Comparison of ENCODE assay signal across 8 mouse cellular contexts in the genomic region with DNA sequence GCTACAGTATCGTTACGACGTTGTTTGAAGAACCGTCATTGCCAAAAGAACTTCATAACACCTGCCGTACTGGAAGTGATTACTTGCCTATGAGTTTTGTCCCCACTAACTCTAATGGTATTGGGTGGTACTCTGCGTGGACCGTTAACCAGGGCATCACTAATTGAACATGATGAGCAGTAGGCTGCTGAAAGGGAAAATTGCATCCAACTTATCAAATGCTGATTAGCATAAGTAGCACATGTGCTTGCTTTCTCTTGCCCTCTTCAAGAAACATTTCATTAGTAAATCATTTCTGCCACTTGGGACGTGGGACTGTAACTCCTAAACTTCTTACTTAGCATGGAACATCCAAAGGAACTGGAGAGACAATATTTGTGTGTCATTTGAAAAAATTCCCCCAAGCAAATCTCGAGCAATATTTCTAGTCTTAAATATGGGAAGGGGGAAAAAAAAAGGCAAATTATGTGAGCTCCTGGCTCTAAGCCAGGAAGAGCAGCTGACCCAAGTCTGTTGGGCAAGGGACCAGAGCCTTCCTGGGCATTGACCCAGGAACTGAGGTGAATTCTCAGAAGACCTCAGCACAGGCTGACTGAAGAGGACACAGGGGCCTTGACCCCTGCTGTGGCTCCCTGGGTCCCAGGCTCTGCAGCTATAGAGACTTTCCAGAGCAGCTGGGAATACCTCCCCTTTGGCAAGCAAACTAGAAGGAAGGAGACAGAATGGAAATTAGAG. TPM values are rescaled to one million over a fixed set of nuclear protein-coding genes. Genes with fewer than 3 reads are reported as not detected.
DNase-seq lines count a peak whose midpoint lies in the region; ATAC-seq lines count a peak whose summit lies in the region.

No protein-coding gene starts in this region.

- 81% methylated on average over 9 of the region's 9 CpGs for WGBS in heart, embryonic 12.5 days

- no peak overlapping the region for H3K9ac ChIP-seq in heart, embryonic 12.5 days

- intact Hi-C loops in heart, postnatal 10 days (cut with DNase I), result no loop called here

- no peak overlapping the region for H3K27ac ChIP-seq in heart, embryonic 12.5 days (ENCODE audit: poor library complexity, severe bottlenecking)

- no peak for ATAC-seq in heart, embryonic 12.5 days (ENCODE audit: insufficient number of reproducible peaks, low FRiP score)

- H3K4me3 ChIP-seq in heart, embryonic 12.5 days, result no peak overlapping the region

- DNase-seq in heart, adult 11 months, result peak; percentile 86
- DNase-seq in ovary, postnatal 36 days (ENCODE audit: low spot score), result peak; percentile 9
- DNase-seq in ovary, adult 18-20 months (ENCODE audit: low spot score), result no peak
- DNase-seq in heart, postnatal 10 days, result peak; percentile 65 to 66
- peak; percentile 14 for DNase-seq in testis, postnatal 14 days (ENCODE audit: low spot score)
- DNase-seq in urinary bladder, adult 2 months (ENCODE audit: low spot score), result no peak
- DNase-seq in embryo, embryonic 10.5 days (ENCODE audit: low spot score), result no peak

- H3K27me3 ChIP-seq in heart, embryonic 12.5 days (replicated peaks), result no peaks in the 10 kb centered on the region

- no peak overlapping the region for H3K4me2 ChIP-seq in heart, embryonic 12.5 days

- H3K36me3 ChIP-seq in heart, embryonic 12.5 days, result no peaks in the 10 kb centered on the region

- no peaks in the 10 kb centered on the region for H3K9me3 ChIP-seq in heart, embryonic 12.5 days (replicated peaks)

- 0 out of 2 replicates have a peak, but pooled peaks cover 4% of the 10 kb centered on the region for H3K4me1 ChIP-seq in heart, embryonic 12.5 days (replicated peaks)

RNA-seq across cellular contexts. Expression of a gene that starts 48.9 kb away (rescaled TPM):
- polyA plus RNA-seq in heart, embryonic 12.5 days (2016; fragmentation: Nextera tagmentation; extraction: Ambion mirVana), result 0.15 TPM in 1 of 2 replicates, not detected in the other
- total RNA-seq in heart, postnatal 10 days (2021), result not detected
- not detected in 2 replicates for polyA plus RNA-seq in urinary bladder, adult 2 months (2012; rRNA removed)

Comparison
In these comparisons a context has a peak if more than half of its experiments do, and no peak if none do; other contexts are left out.
1. DNase-seq: peak in heart, adult 11 months (single experiment), ovary, postnatal 36 days (single experiment), heart, postnatal 10 days (2 of 2) and testis, postnatal 14 days (single experiment); none in ovary, adult 18-20 months (single experiment), urinary bladder, adult 2 months (single experiment) and embryo, embryonic 10.5 days (single experiment).